ENCODE assay signal across 8 mouse cellular contexts in genomic region chr4:144894487-144895210, GRCm38 (mm10). TPM values are rescaled to one million over a fixed set of nuclear protein-coding genes. Genes with fewer than 3 reads are reported as not detected.
DNase-seq lines count a peak whose midpoint lies in the region; ATAC-seq lines count a peak whose summit lies in the region.

No protein-coding gene starts in this region.

- peak overlapping the region; percentile 58; the same call in 1 of the 2 replicates for H3K27ac ChIP-seq in forebrain, embryonic 10.5 days
- H3K27ac ChIP-seq in hindbrain, embryonic 13.5 days: peak overlapping the region; percentile 20

- peak overlapping the region; percentile 58 for H3K4me3 ChIP-seq in forebrain, embryonic 10.5 days
- peak overlapping the region; percentile 49 for H3K4me3 ChIP-seq in hindbrain, embryonic 13.5 days

- H3K4me1 ChIP-seq in forebrain, embryonic 10.5 days: peaks cover 57% of the 10 kb centered on the region
- peaks cover 40% of the 10 kb centered on the region for H3K4me1 ChIP-seq in hindbrain, embryonic 13.5 days (replicated peaks)

- H3K9ac ChIP-seq in hindbrain, embryonic 13.5 days: peak overlapping the region; percentile 71

- peaks cover 44% of the 10 kb centered on the region for H3K27me3 ChIP-seq in forebrain, embryonic 10.5 days (ENCODE audit: poor library complexity, severe bottlenecking)
- peaks cover 46% of the 10 kb centered on the region for H3K27me3 ChIP-seq in hindbrain, embryonic 13.5 days

- no peaks in the 10 kb centered on the region for H3K9me3 ChIP-seq in forebrain, embryonic 10.5 days
- H3K9me3 ChIP-seq in hindbrain, embryonic 13.5 days: no peaks in the 10 kb centered on the region

- WGBS in forebrain, embryonic 10.5 days: 4% methylated on average over 11 of the region's 11 CpGs
- WGBS in hindbrain, embryonic 13.5 days: 4% methylated on average over 11 of the region's 11 CpGs

- peak overlapping the region; percentile 87 for H3K4me2 ChIP-seq in hindbrain, embryonic 13.5 days

- 0 out of 2 replicates have a peak, but pooled peaks have one; percentile 6 for ATAC-seq in hindbrain, embryonic 13.5 days (ENCODE audit: low FRiP score)

- peak; percentile 46 for DNase-seq in 3134 (ENCODE audit: extremely low read depth, insufficient read length, low spot score)
- DNase-seq in Muller cell, postnatal 12 days (ENCODE audit: inconsistent ontology term): peak; percentile 62
- DNase-seq in forebrain, embryonic 10.5 days (ENCODE audit: extremely low spot score, low spot score): peak; percentile 37
- DNase-seq in liver: peak; percentile 17
- DNase-seq in neural tube, embryonic 10.5 days (ENCODE audit: extremely low spot score, low spot score): peak; percentile 36
- no peak for DNase-seq in cerebellum, adult 9-11 months
- no peak for DNase-seq in frontal cortex, postnatal 14 days (ENCODE audit: low spot score in 2 of 2)

- H3K36me3 ChIP-seq in forebrain, embryonic 10.5 days (replicated peaks): no peaks in the 10 kb centered on the region
- no peaks in the 10 kb centered on the region for H3K36me3 ChIP-seq in hindbrain, embryonic 13.5 days

RNA-seq across cellular contexts. Expression of gene Dhrs3, which starts 2.0 kb away (rescaled TPM):
- polyA plus RNA-seq in forebrain, embryonic 10.5 days (2016; fragmentation: Nextera tagmentation; extraction: Ambion mirVana): 12.2 and 15.3 TPM in 2 replicates
- 34.9 and 41.9 TPM in 2 replicates for polyA plus RNA-seq in hindbrain, embryonic 13.5 days (2015; fragmentation: Nextera tagmentation; extraction: Ambion mirVana)

Comparison
In these comparisons a context has a peak if more than half of its experiments do, and no peak if none do; other contexts are left out.
1. DNase-seq: peak in 3134 (single experiment), Muller cell, postnatal 12 days (single experiment), forebrain, embryonic 10.5 days (single experiment), liver (single experiment) and neural tube, embryonic 10.5 days (single experiment); none in cerebellum, adult 9-11 months (single experiment) and frontal cortex, postnatal 14 days (0 of 2).